Mouse (Mus musculus) kidney, postnatal 25 days (tissue): ENCODE data around the gene Dera.

Source experiments
- DNase-seq, 2 experiments: peaks; one replicate each; pipeline ENCODE4 v3.0.0; 2021; ENCODE audit warnings: mixed read lengths in 2 of 2

The Dera gene

GRCm38 (mm10) chr6:137901255-137901654, 146.9 kb downstream of the Dera start:
- DNase-seq, result no peak
